Mouse (Mus musculus) activated CD4-positive, CD25-positive, alpha-beta regulatory T cell (primary cell): ENCODE data around the gene Stfa1. TPM values are rescaled to one million over a fixed set of nuclear protein-coding genes. Genes with fewer than 3 reads are reported as not detected.

Source experiments
- polyA plus RNA-seq, 2 experiments: library from polyadenylated mRNA; unstranded; fragments of 100-300 nt; shearing (Covaris generic); gene quantifications; one replicate each; pipeline ENCODE4 v1.2.1; 2017

Stfa1 gene
- not detected for polyA plus RNA-seq

DNA sequence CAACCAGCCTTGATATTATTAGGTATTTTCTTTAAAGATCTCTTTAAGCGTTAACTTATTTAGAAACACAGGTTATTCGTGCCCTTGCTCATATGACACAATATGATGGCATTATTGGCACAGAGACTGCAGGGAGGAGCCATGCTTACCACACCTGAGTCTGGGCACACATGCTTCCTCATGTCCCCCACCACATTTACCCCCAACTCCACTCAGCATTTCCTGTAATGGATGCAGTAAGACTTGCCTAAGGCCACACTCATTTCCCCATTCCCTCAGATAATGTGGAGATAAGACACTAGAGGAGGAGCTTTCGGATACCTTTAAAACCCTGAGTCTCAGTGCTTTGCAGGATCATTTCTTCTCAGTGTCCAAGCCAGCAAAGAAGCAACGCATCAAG, at the start of gene Stfa1:
Gene Stfa1 (plus strand): TSS at position 156 of the 400 bp plus-strand sequence.

DNA sequence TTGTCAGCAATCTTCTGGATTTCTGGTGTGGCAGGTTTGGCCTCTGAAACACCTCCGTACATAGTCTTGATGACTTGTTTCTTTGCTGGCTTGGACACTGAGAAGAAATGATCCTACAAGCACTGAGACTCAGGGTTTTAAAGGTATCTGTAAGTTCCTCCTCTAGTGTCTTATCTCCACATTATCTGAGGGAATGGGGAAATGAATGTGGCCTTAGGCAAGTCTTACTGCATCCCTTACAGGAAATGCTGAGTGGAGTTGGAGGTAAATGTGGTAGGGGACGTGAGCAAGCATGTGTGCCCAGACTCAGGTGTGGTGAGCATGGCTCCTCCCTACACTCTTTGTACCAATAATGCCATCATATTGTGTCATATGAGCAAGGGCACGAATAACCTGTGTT, 57.5 kb downstream of the Stfa1 start, which contains the start of gene BC117090:
Gene BC117090 (minus strand): TSS at position 101 of the 400 bp plus-strand sequence.

Other genes with a start within 250 kb of the Stfa1 start
- 1 to 10 TPM; 5.1 to 8.6 TPM for gene Wdr5b, start 235.8 kb upstream of the Stfa1 start, polyA plus RNA-seq
- gene Fam162a, start 205.4 kb upstream of the Stfa1 start, polyA plus RNA-seq = 100 to 1,000 TPM; 108 to 121 TPM
- gene Ccdc58, start 205.3 kb upstream of the Stfa1 start, polyA plus RNA-seq = 10 to 100 TPM; 28.4 to 30.6 TPM
- gene Csta1, start 145.7 kb upstream of the Stfa1 start, polyA plus RNA-seq = under 1 TPM in 1 of 2 experiments, not detected in 1; 0.65 TPM
- not detected for gene Stfa2l1, start 120.1 kb upstream of the Stfa1 start, polyA plus RNA-seq
- gene Gm5483, start 92.7 kb upstream of the Stfa1 start, polyA plus RNA-seq = not detected
- gene Gm5416, start 66.5 kb upstream of the Stfa1 start, polyA plus RNA-seq = not detected
- gene 2010005H15Rik, start 55.5 kb upstream of the Stfa1 start, polyA plus RNA-seq = not detected
- gene BC117090, start 57.4 kb downstream of the Stfa1 start, polyA plus RNA-seq = not detected
- gene BC100530, start 90.8 kb downstream of the Stfa1 start, polyA plus RNA-seq = not detected
- gene Stfa2, start 131.5 kb downstream of the Stfa1 start, polyA plus RNA-seq = not detected
- gene Stfa3, start 178.4 kb downstream of the Stfa1 start, polyA plus RNA-seq = not detected